Mouse (Mus musculus): ENCODE data around the gene Tnik.

Gene Tnik

DNA sequence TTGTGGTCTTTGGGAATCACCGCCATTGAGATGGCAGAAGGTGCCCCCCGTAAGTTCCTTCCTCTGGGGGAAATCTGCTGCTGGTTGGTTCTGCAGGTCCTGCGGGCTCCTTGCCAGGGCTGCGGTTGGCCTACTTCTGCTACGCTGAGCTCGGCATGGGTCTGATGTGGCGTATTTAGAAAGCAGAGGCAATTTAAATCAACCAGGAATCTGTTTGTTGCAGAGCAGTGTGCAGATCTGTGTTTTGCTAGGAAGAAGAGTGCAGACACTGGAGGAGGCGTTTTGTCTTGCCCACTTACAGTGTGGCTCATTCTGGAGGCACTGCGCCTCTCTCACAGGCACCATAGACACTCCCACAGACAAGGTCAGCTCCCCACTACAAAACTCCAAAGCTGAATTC, 291.9 kb downstream of the Tnik start:
- DNase-seq = peak; percentile 44

GRCm38 (mm10) chr3:28555795-28556570, 293.0 kb downstream of the Tnik start:
- no peak for DNase-seq

DNA sequence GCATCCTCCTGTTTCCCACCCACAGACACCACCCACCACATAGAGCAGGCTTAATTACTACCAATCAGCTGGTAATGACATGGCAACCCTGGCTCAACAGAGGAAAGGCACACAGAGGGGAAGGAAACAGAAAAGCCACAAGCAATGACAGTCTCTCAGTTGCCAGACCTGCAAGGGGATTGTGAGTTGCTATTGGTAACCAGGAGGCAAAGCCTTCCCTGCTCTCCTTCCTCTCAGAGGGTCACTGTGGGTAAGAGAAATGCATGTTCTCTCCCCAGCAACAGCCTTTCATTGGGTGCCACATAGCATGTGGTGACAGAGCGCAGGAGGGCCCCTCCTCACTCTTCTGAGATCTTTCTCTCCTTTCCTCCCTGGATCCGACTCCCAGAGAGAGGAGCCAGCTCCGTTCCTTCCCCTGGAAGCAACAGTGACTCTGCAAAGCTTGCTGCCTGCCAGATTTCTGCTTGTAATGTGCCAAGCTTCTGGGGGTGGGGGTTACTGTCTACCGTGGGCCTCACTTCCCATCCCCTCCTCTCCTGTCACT, 295.4 kb downstream of the Tnik start:
- DNase-seq = peak; percentile 39

- DNase-seq = no peak
Measured at GRCm38 (mm10) chr3:28561408-28561807, 298.4 kb downstream of the Tnik start.

GRCm38 (mm10) chr3:28562612-28563332, 299.8 kb downstream of the Tnik start:
- DNase-seq = no peak

GRCm38 (mm10) chr3:28564370-28565357, 301.6 kb downstream of the Tnik start:
- no peak for DNase-seq

DNA sequence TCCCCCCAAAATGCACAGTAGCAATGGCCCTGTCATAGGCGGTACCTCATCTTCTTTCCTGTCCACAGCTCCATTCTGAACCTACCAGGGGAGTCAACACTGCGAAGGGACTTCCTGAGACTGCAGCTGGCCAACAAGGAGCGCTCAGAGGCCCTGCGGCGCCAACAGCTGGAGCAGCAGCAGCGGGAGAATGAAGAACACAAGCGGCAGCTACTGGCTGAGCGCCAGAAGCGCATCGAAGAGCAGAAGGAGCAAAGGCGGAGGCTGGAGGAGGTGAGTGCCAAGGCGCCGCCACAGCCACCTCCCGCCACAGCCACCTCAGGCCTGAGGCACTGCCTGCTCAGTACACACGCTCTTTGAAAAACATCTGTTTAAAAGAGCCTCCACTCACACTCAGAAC, 314.3 kb downstream of the Tnik start:
- peak; percentile 33 for DNase-seq

- no peak for DNase-seq
Measured at GRCm38 (mm10) chr3:28578950-28579615, 316.1 kb downstream of the Tnik start.

GRCm38 (mm10) chr3:28585750-28586465, 322.9 kb downstream of the Tnik start:
- DNase-seq = no peak

DNA sequence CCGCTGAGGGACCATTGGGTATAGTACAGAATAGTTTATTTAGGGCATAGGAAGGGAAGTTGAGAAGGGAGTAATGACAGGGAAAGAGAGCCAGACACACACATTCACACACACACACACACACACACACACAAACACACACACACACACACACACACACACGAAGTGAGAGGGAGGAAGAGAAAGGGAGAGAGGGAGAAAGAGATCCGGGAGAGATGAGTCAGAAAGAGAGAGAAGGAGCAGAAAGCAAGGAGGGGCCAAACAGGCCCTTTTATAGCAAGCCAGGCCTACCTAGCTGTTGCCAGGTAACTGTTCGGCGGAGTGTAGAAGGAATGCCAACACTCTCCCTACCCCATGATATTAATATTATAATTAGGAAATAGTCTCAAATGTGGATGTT, 324.8 kb downstream of the Tnik start:
- no peak for DNase-seq

GRCm38 (mm10) chr3:28591345-28591744, 328.3 kb downstream of the Tnik start:
- DNase-seq = peak; percentile 66

- no peak for DNase-seq
Measured at GRCm38 (mm10) chr3:28593922-28594321, 330.9 kb downstream of the Tnik start.

GRCm38 (mm10) chr3:28599476-28599875, 336.5 kb downstream of the Tnik start:
- no peak for DNase-seq

DNA sequence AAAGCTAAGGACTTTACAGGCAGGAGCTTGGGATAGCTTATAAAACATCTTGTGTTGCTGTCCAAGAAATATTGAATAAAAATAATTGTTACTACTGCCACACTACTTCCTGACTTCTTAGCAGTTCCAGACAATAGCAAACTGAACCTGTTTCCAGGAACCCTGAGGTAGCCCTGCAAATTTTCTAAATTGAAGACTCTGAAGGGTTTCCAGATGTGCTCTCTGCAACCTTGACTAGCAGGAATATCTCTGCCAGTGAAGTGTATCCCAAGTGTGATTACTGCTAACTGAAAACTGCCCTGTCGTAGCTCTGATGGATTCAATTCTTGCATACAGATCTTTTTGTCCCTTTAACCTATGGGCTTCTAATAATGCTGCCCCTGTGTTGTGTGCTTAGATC, 343.7 kb downstream of the Tnik start:
- no peak for DNase-seq

DNA sequence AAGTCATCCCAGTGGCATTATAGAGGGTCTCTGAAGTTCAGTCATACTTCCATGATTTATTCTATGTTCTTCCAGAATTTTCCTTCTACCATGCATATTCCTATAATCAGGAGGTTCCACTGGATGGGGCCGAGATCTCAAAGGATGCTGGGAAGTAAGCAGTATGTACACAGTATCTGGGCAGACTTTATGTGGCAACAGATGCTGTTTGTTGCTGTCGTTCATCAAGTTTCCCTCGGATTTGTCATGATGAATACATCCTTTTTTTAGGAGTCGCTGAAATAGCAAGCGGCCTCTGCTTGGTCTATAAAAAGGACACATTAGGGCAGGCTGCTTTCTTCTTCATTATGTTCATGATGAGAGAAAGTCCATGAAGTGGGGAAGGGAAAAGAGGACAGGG, 349.3 kb downstream of the Tnik start:
- DNase-seq = no peak

GRCm38 (mm10) chr3:28616386-28616785, 353.4 kb downstream of the Tnik start:
- no peak for DNase-seq

DNA sequence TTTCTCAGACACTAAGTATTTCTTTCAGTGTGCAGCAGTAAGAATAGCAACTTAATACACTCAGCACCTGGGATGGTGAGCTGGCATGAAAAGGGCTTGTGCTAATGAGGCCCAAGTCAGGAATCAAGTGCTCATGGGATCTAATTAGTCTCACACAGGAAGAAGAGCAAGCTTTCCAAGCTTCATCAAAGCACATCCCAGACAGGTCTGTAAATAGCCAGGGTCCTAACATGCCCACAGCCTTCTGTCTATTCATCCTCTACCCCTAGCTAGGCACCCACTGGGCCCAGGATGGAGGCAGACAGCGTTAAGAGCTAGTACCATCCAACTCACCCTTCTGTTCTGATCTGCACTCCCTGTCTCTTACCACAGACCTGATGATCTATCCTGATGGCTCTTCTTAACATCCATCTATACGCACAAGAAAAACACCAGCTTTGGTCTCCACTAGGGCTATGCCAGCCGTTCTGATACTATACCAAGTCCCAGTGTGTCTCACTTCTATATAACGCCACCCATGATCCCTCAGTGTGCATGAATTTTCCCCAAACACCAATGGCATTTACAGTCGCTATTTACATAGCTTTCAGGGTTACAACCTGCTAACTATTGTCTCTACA, 354.1 kb downstream of the Tnik start:
- DNase-seq = no peak

DNA sequence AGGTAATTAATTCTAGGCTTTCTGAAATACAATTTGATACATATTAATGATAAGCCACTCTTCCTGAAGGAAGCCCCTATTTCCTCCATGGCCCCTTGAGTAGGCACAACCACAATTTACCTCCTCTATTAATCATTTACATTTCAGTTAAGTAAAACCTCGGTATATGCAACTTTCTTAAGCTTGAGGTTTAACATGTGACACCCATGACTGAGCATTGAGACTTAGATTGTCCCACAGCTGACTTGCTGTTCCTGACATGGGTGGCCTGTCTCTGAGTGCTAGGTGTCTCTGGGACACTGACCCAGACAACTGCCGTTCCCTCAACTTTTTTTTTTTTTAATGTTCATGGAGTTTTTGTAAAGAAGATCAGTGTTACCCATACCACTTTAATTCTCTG, 358.8 kb downstream of the Tnik start:
- no peak for DNase-seq

DNA sequence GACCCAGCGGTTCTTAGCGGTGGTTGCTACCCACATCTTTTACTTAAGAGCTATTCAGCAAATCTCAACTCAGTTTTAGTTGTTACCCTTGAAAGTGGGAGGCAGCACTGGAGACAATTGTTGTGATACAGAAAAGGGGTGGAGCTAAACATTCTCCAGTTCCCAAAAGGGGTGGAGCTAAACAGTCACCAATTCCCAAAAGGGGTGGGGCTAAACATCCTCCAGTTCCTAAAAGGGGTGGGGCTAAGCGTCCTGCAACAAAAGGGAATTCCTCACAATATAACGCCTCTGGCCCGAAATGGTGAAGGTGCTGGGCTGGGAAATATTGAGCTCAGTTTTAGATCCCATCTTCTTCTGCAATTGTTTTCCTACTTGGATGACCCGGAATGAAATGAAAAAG, 363.8 kb downstream of the Tnik start:
- DNase-seq = no peak

- DNase-seq = no peak
Measured at GRCm38 (mm10) chr3:28636778-28637177, 373.8 kb downstream of the Tnik start.

GRCm38 (mm10) chr3:28638957-28639356, 375.9 kb downstream of the Tnik start:
- no peak for DNase-seq

Data from cerebellum, adult 8-10 months (tissue).